Mouse (Mus musculus): ENCODE measurements around the gene Scrt2. TPM values are rescaled to one million over a fixed set of nuclear protein-coding genes. Genes with fewer than 3 reads are reported as not detected.
A peak's percentile ranks its signal among the peaks of the same experiment; 100 is the strongest.

Gene Scrt2
- polyA plus RNA-seq (2015; fragmentation: Nextera tagmentation; extraction: Ambion mirVana): 0.06 TPM in 1 of 2 replicates, not detected in the other

GRCm38 (mm10) chr2:152080685-152081541 is at the start of gene Scrt2:
Gene Scrt2 (plus strand): TSS chr2:152081529.
- peaks cover 88% of the 10 kb centered on the region for H3K27me3 ChIP-seq
- ATAC-seq (ENCODE audit: insufficient number of reproducible peaks, low FRiP score, low TSS enrichment, low read depth): no peak

GRCm38 (mm10) chr2:152040101-152040500 is 41.2 kb upstream of the Scrt2 start:
- Histone ChIP-seq H3K27ac (no peak overlapping the region), H3K27me3 (peaks cover 28% of the 10 kb centered on the region), H3K9me3 (no peaks in the 10 kb centered on the region), H3K36me3 (no peaks in the 10 kb centered on the region), H3K4me3 (no peak overlapping the region), H3K4me2 (no peak overlapping the region), H3K4me1 (no peaks in the 10 kb centered on the region), H3K9ac (no peak overlapping the region)
- ATAC-seq (ENCODE audit: insufficient number of reproducible peaks, low FRiP score, low TSS enrichment, low read depth): no peak

More at GRCm38 (mm10) chr2:152080685-152081541, at the start of gene Scrt2:
- Histone ChIP-seq H3K4me2 (peak within 1 kb of the TSS; percentile 68), H3K36me3 (no peaks in the 10 kb centered on the region), H3K9ac (no peak within 1 kb of the TSS), H3K4me1 (peaks cover 20% of the 10 kb centered on the region), H3K4me3 (peak within 1 kb of the TSS; percentile 32), H3K9me3 (no peaks in the 10 kb centered on the region), H3K27ac (no peak within 1 kb of the TSS)
- 1% methylated on average over 24 of the region's 24 CpGs for WGBS

- H3K9ac ChIP-seq: no peak overlapping the region
- H3K9me3 ChIP-seq: no peaks in the 10 kb centered on the region
- H3K27ac ChIP-seq: no peak overlapping the region
- no peak overlapping the region for H3K4me3 ChIP-seq
- H3K36me3 ChIP-seq: no peaks in the 10 kb centered on the region
- H3K4me2 ChIP-seq: 0 out of 2 replicates have a peak overlapping the region, but pooled peaks have one; percentile 10
- peaks cover 24% of the 10 kb centered on the region for H3K4me1 ChIP-seq
- peaks cover 79% of the 10 kb centered on the region for H3K27me3 ChIP-seq
- 3% methylated on average over 25 of the region's 25 CpGs for WGBS
- ATAC-seq (ENCODE audit: insufficient number of reproducible peaks, low FRiP score, low TSS enrichment, low read depth): no peak
Observed at GRCm38 (mm10) chr2:152047116-152048002, 34.0 kb upstream of the Scrt2 start.

DNA sequence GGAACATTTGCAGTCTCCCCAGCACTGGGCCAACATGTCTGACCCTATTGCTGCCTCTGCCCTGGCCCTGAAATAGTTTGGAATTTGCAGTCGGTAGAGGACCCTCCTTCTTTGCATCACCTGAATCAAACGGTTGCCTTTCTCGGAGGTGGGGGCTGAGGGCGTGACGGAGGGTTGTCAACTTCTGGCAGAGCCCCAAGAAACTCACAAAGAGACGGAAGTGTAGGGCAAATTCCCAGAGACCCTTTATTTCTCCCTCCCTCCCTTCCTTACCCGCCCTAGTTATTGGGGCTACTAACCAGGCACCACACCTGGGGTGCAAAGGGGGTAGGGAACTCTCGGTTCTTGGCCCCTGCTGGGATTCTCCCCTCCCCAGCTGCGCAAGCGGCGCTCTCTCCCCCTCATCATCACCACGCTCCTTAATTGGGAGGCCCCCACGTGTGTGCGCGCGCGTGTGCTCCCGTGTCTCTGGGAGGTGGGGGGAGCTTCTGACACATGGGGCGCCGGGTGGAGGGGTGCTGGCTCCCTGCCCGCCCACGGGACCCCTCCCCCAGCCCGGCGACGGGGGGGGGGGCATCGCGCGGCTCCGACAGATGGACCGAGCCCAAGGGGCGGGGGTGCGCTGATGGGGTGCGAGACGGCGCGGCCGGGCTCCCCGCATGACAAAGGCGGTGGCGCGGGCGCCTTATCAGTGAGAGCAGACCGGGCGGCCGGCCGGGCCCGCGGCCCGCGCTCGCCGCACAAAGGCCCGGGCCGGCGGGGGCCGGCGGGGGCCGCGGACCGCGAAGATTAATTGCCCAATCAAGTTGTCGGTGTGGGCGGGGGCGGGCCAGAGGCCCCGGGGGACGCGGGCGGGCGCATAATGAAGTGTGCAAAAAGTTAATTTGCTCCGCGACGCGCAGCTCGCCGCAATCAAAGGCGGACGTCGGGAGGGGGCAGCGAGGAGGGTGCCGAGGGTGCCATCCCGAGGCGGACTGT is 33.0 kb upstream of the Scrt2 start:
- H3K9ac ChIP-seq: peak overlapping the region; percentile 42
- under 1% methylated on average over 48 of the region's 82 CpGs for WGBS
- H3K9me3 ChIP-seq: no peaks in the 10 kb centered on the region
- H3K4me1 ChIP-seq: peaks cover 24% of the 10 kb centered on the region
- peaks cover 84% of the 10 kb centered on the region for H3K27me3 ChIP-seq
- no peaks in the 10 kb centered on the region for H3K36me3 ChIP-seq
- peak overlapping the region; percentile 49 for H3K4me3 ChIP-seq
- H3K4me2 ChIP-seq: peak overlapping the region; percentile 98
- H3K27ac ChIP-seq: no peak overlapping the region
- no peak for ATAC-seq (ENCODE audit: insufficient number of reproducible peaks, low FRiP score, low TSS enrichment, low read depth)

- H3K9ac ChIP-seq: no peak overlapping the region
- H3K4me1 ChIP-seq: peaks cover 24% of the 10 kb centered on the region
- peak overlapping the region; percentile 98 for H3K4me2 ChIP-seq
- H3K27me3 ChIP-seq: peaks cover 86% of the 10 kb centered on the region
- H3K27ac ChIP-seq: no peak overlapping the region
- WGBS: 2% methylated on average over 24 of the region's 24 CpGs
- no peak for ATAC-seq (ENCODE audit: insufficient number of reproducible peaks, low FRiP score, low TSS enrichment, low read depth)
- no peaks in the 10 kb centered on the region for H3K9me3 ChIP-seq
- peak overlapping the region; percentile 49 for H3K4me3 ChIP-seq
- H3K36me3 ChIP-seq: no peaks in the 10 kb centered on the region
Observed at GRCm38 (mm10) chr2:152048981-152049441, 32.3 kb upstream of the Scrt2 start.

DNA sequence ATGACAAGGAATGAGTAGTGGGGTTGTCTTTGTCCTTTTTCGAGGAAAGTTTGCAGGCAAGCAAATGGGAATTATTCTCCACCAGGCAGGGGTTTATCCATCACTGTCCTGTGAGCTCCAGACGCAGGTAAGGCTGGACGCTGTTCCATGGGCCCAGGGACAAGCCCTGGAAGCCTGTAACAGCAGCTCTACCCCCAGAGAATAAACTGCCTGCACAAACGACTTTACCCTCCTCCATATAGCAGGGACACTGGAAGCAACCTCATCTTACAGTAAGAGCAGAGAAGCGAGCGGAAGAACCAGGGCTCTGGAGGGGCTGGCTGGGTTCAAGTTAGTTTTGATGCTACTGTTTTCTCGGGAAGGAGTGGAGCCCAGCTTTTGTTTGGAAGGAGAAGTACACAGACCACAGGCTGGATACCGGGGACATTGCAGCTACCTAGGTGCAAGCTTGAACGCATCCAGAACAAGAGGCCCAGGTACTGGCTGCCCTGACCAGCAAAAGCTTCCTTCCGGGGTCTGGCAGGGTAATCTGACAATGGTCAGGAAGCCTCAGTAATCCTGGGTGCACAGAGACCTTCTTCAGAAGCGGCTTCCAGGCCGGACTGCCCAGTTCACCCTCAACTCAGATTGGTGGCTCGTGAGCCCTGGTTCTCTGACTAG is 31.6 kb upstream of the Scrt2 start:
- no peak overlapping the region for H3K9ac ChIP-seq
- no peaks in the 10 kb centered on the region for H3K9me3 ChIP-seq
- peak overlapping the region; percentile 98; the same call in 1 of the 2 replicates for H3K4me2 ChIP-seq
- H3K4me3 ChIP-seq: no peak overlapping the region
- no peaks in the 10 kb centered on the region for H3K36me3 ChIP-seq
- no peak overlapping the region for H3K27ac ChIP-seq
- peaks cover 24% of the 10 kb centered on the region for H3K4me1 ChIP-seq
- no peak for ATAC-seq (ENCODE audit: insufficient number of reproducible peaks, low FRiP score, low TSS enrichment, low read depth)
- 7% methylated on average over 13 of the region's 13 CpGs for WGBS
- peaks cover 88% of the 10 kb centered on the region for H3K27me3 ChIP-seq

GRCm38 (mm10) chr2:152050316-152050715 is 31.0 kb upstream of the Scrt2 start:
- no peak overlapping the region for H3K4me2 ChIP-seq
- H3K27ac ChIP-seq: no peak overlapping the region
- no peak overlapping the region for H3K9ac ChIP-seq
- peaks cover 82% of the 10 kb centered on the region for H3K27me3 ChIP-seq
- H3K4me1 ChIP-seq: peaks cover 24% of the 10 kb centered on the region
- no peaks in the 10 kb centered on the region for H3K9me3 ChIP-seq
- WGBS: 12% methylated on average over 7 of the region's 7 CpGs
- ATAC-seq (ENCODE audit: insufficient number of reproducible peaks, low FRiP score, low TSS enrichment, low read depth): no peak
- H3K36me3 ChIP-seq: no peaks in the 10 kb centered on the region
- no peak overlapping the region for H3K4me3 ChIP-seq

DNA sequence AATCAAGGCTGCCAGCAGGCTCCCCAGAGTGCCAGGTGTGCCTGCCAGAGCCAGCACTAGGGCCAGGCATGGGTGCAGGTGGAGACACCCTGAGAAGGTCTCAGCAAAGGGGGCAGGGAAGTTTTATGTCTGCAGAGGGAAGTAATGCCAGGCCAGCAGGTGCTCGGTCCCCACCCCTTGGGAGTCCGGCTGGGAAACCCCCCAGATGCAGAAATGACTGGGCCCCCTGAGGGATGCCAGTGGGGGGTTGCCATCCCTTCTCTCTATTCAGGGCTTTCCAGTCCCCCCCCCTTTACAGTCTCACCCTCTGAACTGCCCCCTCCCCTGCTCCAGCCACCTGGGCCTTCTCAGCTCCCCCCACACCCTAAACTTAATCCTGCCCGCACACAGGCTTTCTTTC is 29.3 kb upstream of the Scrt2 start:
- Histone ChIP-seq H3K4me1 (peaks cover 24% of the 10 kb centered on the region), H3K36me3 (no peaks in the 10 kb centered on the region), H3K9me3 (no peaks in the 10 kb centered on the region), H3K4me2 (no peak overlapping the region), H3K4me3 (no peak overlapping the region), H3K27me3 (peaks cover 76% of the 10 kb centered on the region), H3K9ac (no peak overlapping the region), H3K27ac (no peak overlapping the region)
- WGBS: 67% methylated on average over 3 of the region's 3 CpGs
- no peak for ATAC-seq (ENCODE audit: insufficient number of reproducible peaks, low FRiP score, low TSS enrichment, low read depth)

- 44% methylated on average over 1 of the region's 1 CpGs for WGBS
- Histone ChIP-seq H3K27me3 (peaks cover 45% of the 10 kb centered on the region), H3K4me2 (no peak overlapping the region), H3K4me3 (no peak overlapping the region), H3K36me3 (no peaks in the 10 kb centered on the region), H3K9ac (no peak overlapping the region), H3K4me1 (no peaks in the 10 kb centered on the region), H3K27ac (no peak overlapping the region), H3K9me3 (no peaks in the 10 kb centered on the region)
- ATAC-seq (ENCODE audit: insufficient number of reproducible peaks, low FRiP score, low TSS enrichment, low read depth): no peak
Observed at GRCm38 (mm10) chr2:152055406-152055805, 25.9 kb upstream of the Scrt2 start.

GRCm38 (mm10) chr2:152056368-152057251 is 24.7 kb upstream of the Scrt2 start:
- Histone ChIP-seq H3K27ac (no peak overlapping the region), H3K4me3 (no peak overlapping the region), H3K4me2 (no peak overlapping the region), H3K4me1 (no peaks in the 10 kb centered on the region), H3K9me3 (no peaks in the 10 kb centered on the region), H3K36me3 (no peaks in the 10 kb centered on the region), H3K9ac (no peak overlapping the region), H3K27me3 (peaks cover 33% of the 10 kb centered on the region)
- no peak for ATAC-seq (ENCODE audit: insufficient number of reproducible peaks, low FRiP score, low TSS enrichment, low read depth)
- 73% methylated on average over 22 of the region's 22 CpGs for WGBS
